Mouse (Mus musculus) small intestine, adult 10 weeks (tissue): ENCODE measurements around the gene Gsk3a. TPM values are rescaled to one million over a fixed set of nuclear protein-coding genes. Genes with fewer than 3 reads are reported as not detected.

Experiments
- polyA plus RNA-seq: library from polyadenylated mRNA; stranded (reverse); fragments of 350-450 nt; fragmentation: Illumina TruSeq; extraction: RNeasy Lipid Tissue Mini Kit (QIAGEN cat#74804); gene quantifications from one replicate; pipeline ENCODE4 v1.2.3, GENCODE M21; 2014; ENCODE audit warnings: low replicate concordance

The Gsk3a gene
- 7.5 TPM for polyA plus RNA-seq

GRCm38 (mm10) chr7:25237249-25238014 lies at the start of gene Gsk3a:
Gene Gsk3a, minus strand, starts transcription at chr7:25237851.

DNA sequence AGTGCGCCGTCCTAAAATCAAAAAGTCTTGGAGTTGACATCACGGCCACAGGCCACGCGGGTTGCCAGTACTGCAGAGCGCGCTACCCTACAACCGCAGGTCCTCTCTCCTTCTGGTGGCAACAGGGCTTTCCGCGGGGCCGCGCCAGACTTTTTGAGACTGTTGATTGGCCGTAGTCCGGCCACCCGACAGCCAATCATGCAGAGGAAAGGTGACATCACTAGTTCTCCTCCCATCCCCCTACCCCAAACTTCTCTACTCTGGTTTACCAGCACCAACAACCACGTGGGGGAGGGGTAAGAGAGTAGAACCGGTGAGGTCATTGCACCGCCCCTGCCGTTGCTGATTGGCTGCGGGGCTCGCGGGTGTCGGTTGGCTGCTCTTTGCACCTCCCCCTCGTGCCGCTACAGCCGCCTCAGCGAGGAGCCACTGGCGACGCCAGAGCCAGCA lies 29.7 kb upstream of the Gsk3a start, which contains the start of gene Cic:
Gene Cic (plus strand): TSS at position 404 of the 450 bp plus-strand sequence.

DNA sequence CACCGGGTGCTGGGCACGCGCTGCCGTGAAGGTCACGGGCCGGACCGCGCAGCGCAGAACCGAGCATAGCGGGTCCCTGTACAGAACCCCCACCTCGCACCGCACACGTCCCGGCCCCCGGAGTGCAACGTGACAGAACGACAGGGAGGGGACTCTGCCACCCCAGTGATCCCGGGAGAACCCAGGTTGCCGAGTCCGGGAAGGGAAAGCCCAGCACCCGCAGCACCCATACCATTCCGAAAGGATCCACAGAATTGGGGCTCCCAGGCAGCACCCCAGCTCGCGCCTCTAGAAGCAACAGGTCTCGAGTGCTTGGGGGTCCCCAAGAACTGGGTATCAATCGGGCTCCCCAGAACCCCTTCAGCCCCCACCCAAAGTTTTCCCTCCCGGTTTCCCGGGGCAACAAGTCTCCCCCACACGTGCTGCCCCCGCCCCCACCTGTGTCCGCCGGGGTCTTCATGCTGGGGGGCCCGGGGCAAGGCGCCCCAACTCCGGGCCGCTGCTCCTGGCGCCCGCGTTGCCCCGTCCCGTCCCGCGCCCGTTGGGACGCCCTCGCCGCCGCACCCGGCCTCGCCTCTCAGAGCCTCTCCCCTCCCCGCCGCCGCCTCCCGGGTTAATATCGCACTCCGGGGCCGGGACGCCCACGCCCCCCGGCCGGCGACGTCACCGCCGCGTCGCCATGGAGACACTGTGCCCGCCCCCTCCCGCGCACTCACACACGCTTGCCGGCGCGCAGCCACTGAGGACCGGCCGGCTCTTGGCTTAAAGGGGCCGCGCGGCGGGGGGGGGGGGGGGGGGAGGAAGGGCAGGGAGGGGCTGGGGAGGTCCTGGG lies 12.7 kb upstream of the Gsk3a start, which contains the start of gene Erf:
Gene Erf (minus strand): TSS at position 621 of the 832 bp plus-strand sequence.

DNA sequence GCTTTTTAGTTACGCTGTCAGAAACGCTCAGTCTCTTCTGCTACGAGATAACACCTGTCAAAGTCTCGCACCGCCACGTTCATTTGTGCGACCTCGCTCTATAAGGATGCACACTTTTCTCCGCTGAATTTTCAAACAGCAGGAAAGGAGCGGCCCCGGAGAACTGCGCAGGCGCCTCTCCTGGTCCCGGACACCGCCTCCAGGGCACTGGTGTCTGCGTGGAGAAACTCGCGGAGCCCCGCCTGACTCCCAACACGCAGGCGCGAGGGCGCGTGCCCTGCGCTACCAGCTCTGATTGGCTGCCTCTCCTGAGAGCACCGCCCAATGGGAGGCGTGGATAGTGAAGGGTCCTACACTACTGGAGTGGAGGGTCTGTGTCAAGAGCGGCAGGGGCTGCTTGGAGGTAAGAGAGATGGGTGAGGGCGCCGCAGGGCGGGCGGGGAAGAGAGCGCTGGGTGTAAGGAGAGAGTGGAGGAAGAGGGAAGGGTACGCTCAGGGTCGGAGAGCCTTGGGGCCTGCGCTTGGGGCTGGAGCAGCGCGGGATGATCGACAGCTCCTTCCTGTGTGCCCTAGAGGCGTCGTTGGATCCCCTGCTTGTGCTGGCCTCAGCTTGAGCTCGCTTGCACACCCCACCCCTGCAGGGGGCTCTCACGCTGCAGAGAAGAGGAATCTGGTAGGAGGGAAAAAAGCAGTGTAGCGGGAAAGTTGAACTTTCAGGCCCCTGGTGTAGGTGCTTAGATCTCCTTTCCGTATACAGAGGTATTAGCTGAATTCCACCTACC lies 16.4 kb downstream of the Gsk3a start, which contains the start of gene Zfp526:
Gene Zfp526 (plus strand): TSS at position 324 of the 782 bp plus-strand sequence.

DNA sequence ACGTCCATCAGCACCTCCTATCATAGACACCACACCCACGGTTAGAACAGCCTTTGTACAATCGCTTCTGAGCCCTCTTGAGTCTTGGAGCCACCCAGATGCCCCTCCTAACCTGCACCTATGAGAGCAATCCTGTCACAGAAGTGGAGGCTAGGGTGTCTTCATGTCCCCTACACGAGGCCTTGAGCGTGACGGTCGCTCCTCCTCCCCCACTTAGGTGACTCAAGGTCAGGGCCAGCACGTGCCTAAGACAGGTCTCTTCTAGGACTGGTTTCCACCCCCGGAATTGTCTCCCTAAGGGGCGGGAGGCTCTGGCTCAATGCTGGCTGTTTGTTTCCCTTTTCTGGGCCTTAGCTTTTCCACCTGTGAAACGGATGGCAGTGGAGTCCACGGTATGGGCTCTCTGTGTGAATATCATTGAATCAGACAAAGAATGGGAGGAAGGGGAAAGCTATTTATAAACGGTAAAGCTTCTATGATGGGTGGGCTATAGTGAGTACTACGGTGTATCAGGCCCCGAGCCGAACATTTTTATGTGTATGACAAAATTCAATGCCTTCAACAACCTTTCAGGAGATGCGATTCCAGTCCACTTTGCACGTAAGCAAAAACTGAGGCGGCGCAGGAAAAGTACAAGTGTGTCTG lies 17.1 kb downstream of the Gsk3a start, which contains the start of gene Dedd2:
Gene Dedd2 (minus strand): TSS at position 159 of the 645 bp plus-strand sequence.

DNA sequence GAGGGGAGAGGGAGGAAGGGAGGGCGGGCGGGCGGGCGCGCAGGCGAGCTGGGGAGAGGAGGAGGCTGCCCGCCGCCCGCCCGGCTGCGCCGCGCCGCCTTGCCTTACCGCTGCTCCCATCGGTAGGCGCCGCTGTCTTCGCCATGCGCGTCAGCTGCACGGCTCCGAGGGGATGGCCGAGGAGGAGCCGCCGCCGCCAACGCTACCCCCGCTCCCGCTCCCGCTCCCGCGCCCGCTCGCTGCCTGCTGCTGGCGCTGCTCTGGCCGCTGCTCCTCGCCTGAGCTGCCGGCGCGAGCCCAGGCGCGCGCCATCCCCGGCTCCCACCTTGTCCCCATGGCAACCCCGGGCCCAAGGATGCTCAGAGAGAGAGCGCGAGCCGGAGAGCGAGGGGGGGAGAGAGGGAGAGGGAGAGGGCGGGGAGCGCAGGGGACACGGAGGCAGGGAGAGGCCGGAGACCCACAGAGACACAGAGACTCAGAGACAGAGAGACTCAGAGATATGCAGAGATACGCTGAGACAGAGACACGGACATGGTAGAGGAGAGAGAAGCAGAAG lies 58.0 kb downstream of the Gsk3a start, which contains the start of gene Pou2f2:
Gene Pou2f2 (minus strand): TSS at position 121 of the 556 bp plus-strand sequence.

Other genes with a start within 250 kb of the Gsk3a start
- not detected for gene Atp1a3, start 231.9 kb downstream of the Gsk3a start, polyA plus RNA-seq
- not detected for gene Grik5, start 165.5 kb downstream of the Gsk3a start, polyA plus RNA-seq
- gene Zfp574, start 165.3 kb downstream of the Gsk3a start, polyA plus RNA-seq, result 0.71 TPM
- gene Pou2f2, start 58.1 kb downstream of the Gsk3a start, polyA plus RNA-seq, result 0.82 TPM
- gene Dedd2, start 17.2 kb downstream of the Gsk3a start, polyA plus RNA-seq, result 0.56 TPM
- 0.56 TPM for gene Zfp526, start 16.4 kb downstream of the Gsk3a start, polyA plus RNA-seq
- gene Erf, start 12.9 kb upstream of the Gsk3a start, polyA plus RNA-seq, result 0.93 TPM
- 12.5 TPM for gene Cic, start 29.9 kb upstream of the Gsk3a start, polyA plus RNA-seq
- gene Pafah1b3, start 60.1 kb upstream of the Gsk3a start, polyA plus RNA-seq, result 1.6 TPM
- not detected for gene Prr19, start 63.6 kb upstream of the Gsk3a start, polyA plus RNA-seq
- gene Tmem145, start 68.3 kb upstream of the Gsk3a start, polyA plus RNA-seq, result not detected
- 0.30 TPM for gene Megf8, start 79.3 kb upstream of the Gsk3a start, polyA plus RNA-seq
- not detected for gene Cnfn, start 131.9 kb upstream of the Gsk3a start, polyA plus RNA-seq
- 0.52 TPM for gene Lipe, start 160.9 kb upstream of the Gsk3a start, polyA plus RNA-seq
- gene Cxcl17, start 175.0 kb upstream of the Gsk3a start, polyA plus RNA-seq, result not detected
- 423 TPM for gene Ceacam1, start 239.8 kb upstream of the Gsk3a start, polyA plus RNA-seq